Mouse (Mus musculus) G1E (cell line): Measurements from ENCODE around the gene Mfng. TPM values are rescaled to one million over a fixed set of nuclear protein-coding genes. Genes with fewer than 3 reads are reported as not detected.

Experiments used
- ATAC-seq: 2 replicates; pipeline ENCODE4 v1.8.0; 2016; ENCODE audit warnings: mild to moderate bottlenecking; ENCODE audit not compliant: insufficient number of reproducible peaks, poor library complexity, low FRiP score, severe bottlenecking; ENCODE audit errors: extremely low read depth
- DNase-seq: peaks from one replicate; pipeline ENCODE4 v3.0.0; 2012; ENCODE audit warnings: low spot score
- H3K27me3 ChIP-seq: 2 replicates; pipeline ENCODE4 v1.6.1; 2012; ENCODE audit warnings: mild to moderate bottlenecking, low read length, inconsistent platforms; ENCODE audit not compliant: insufficient read depth
- H3K36me3 ChIP-seq: replicated peaks from 2 replicates; pipeline ENCODE3; 2012; ENCODE audit warnings: mild to moderate bottlenecking, inconsistent platforms
- H3K4me1 ChIP-seq: 2 replicates; pipeline ENCODE4 v1.6.1; 2012; ENCODE audit warnings: low read depth, low read length, inconsistent platforms, mixed read lengths; ENCODE audit not compliant: insufficient read depth
- H3K4me3 ChIP-seq: 2 replicates; pipeline ENCODE4 v1.5.1; 2012; ENCODE audit warnings: low read depth, mild to moderate bottlenecking, inconsistent platforms, low read length, moderate library complexity, mixed read lengths
- H3K9me3 ChIP-seq: replicated peaks from 2 replicates; pipeline ENCODE4 v1.6.1; 2012; ENCODE audit warnings: inconsistent platforms
- CTCF ChIP-seq: IDR thresholded peaks from 2 replicates; pipeline ENCODE4 v1.5.1; 2012; ENCODE audit warnings: low read depth, low read length, inconsistent platforms, mixed read lengths
- GATA1 ChIP-seq: IDR thresholded peaks from 2 replicates; pipeline ENCODE4 v1.6.1; 2012; ENCODE audit warnings: borderline replicate concordance, low read length, inconsistent platforms, mixed read lengths
- GATA2 ChIP-seq: IDR thresholded peaks from 2 replicates; pipeline ENCODE4 v1.6.1; 2012; ENCODE audit warnings: low read depth, low read length, inconsistent platforms, borderline replicate concordance
- POLR2AphosphoS5 ChIP-seq: IDR thresholded peaks from 2 replicates; pipeline ENCODE4 v1.6.1; 2012; ENCODE audit warnings: low read depth, low read length, inconsistent platforms; ENCODE audit not compliant: insufficient replicate concordance
- TAL1 ChIP-seq: conservative IDR thresholded peaks from 2 replicates; pipeline ENCODE4 v1.6.1; 2012; ENCODE audit warnings: low read depth, low read length, inconsistent platforms, mixed read lengths
- polyA plus RNA-seq: library from polyadenylated mRNA; stranded (reverse); fragments of >175 nt; gene quantifications from 2 replicates; pipeline ENCODE4 v1.2.3, GENCODE M21; 2012
- total RNA-seq, 2 experiments: library from RNA; stranded (forward) in 1 of 2; stranded (reverse) in 1 of 2; fragments of 200-1000 nt in 1 of 2; fragments of >200 nt in 1 of 2; fragmentation: Nextera tagmentation in 1 of 2; gene quantifications; 2 replicates each; pipeline ENCODE4 v1.2.3; 2014 to 2017

Gene Mfng
- total and polyA plus RNA-seq, 3 experiments: not detected

DNA sequence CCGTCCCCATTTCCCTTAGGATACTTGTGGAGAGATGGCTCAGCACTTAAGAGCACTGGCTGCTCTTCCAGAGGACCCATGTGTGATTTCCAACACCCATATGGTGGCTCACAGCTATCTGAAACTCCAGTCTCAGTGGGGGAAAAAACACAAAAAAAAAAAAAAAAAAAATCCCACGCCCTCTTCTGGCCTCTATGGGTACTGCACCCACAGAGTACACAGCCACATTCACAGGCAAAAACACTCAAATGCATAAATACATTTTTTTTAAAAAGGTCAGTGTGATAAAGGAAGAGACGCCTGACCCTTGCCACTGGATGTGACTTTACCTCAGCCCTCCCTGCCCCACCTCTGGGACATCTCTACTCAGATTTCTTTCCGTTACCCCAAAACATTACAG, 4.2 kb downstream of the Mfng start:
- no peaks in the 10 kb centered on the region for H3K36me3 ChIP-seq
- TF ChIP-seq CTCF: peak; percentile 14; the same call in 1 of the 2 replicates
- no peak for TF ChIP-seq GATA2
- TF ChIP-seq TAL1: no peak
- no peak for TF ChIP-seq GATA1
- no peak for TF ChIP-seq POLR2AphosphoS5
- ATAC-seq (no peak), DNase-seq (no peak)
- peaks cover 2% of the 10 kb centered on the region; the same call in 1 of the 2 replicates for H3K27me3 ChIP-seq
- H3K9me3 ChIP-seq: peaks cover 10% of the 10 kb centered on the region
- no peak overlapping the region for H3K4me3 ChIP-seq
- H3K4me1 ChIP-seq: no peaks in the 10 kb centered on the region

- TF ChIP-seq TAL1: no peak
- no peak for TF ChIP-seq GATA2
- no peak for TF ChIP-seq CTCF
- TF ChIP-seq GATA1: no peak
- no peak for TF ChIP-seq POLR2AphosphoS5
These were observed 9.6 kb downstream of the Mfng start for GRCm38 (mm10) chr15:78763704-78764103.

DNA sequence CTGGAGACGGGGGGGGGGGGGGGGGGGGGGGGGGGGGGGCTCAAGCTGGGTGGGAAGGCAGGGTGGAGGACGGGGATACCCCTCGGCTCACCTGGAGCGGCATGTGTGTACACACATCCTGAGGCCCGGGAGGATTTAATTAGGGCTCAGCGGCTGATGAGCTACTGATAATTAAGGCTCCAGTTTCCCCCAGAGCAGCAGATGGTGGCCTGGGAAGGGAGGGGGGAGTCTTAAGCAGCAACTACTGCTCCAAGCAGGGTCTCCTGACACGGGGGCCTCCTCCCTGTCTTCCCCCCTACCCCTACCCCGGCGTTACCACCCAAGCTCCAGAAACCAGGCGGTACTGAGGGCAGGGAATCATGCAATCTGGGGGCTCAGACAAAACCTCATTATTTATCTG, 10.1 kb downstream of the Mfng start:
- Histone ChIP-seq H3K36me3 (no peaks in the 10 kb centered on the region), H3K27me3 (no peaks in the 10 kb centered on the region), H3K9me3 (no peaks in the 10 kb centered on the region), H3K4me3 (no peak overlapping the region), H3K4me1 (no peaks in the 10 kb centered on the region)
- TF ChIP-seq GATA2 (no peak), GATA1 (no peak)
- ATAC-seq: no peak
- DNase-seq: no peak

More at GRCm38 (mm10) chr15:78763704-78764103, 9.6 kb downstream of the Mfng start:
- Histone ChIP-seq H3K27me3 (no peaks in the 10 kb centered on the region), H3K4me3 (no peak overlapping the region), H3K4me1 (no peaks in the 10 kb centered on the region), H3K9me3 (peaks cover 2% of the 10 kb centered on the region), H3K36me3 (no peaks in the 10 kb centered on the region)
- no peak for DNase-seq
- no peak for ATAC-seq

GRCm38 (mm10) chr15:78761112-78761511, 12.2 kb downstream of the Mfng start:
- no peaks in the 10 kb centered on the region for H3K36me3 ChIP-seq

GRCm38 (mm10) chr15:78758132-78758531, 15.1 kb downstream of the Mfng start:
- H3K9me3 ChIP-seq: no peaks in the 10 kb centered on the region; the same call in 1 of the 2 replicates
- H3K36me3 ChIP-seq: no peaks in the 10 kb centered on the region
- no peaks in the 10 kb centered on the region for H3K27me3 ChIP-seq
- no peaks in the 10 kb centered on the region for H3K4me1 ChIP-seq
- TF ChIP-seq CTCF (no peak), TAL1 (no peak), GATA2 (no peak), GATA1 (no peak), POLR2AphosphoS5 (no peak)
- ATAC-seq: no peak
- H3K4me3 ChIP-seq: no peak overlapping the region
- DNase-seq: no peak

More at GRCm38 (mm10) chr15:78761112-78761511, 12.2 kb downstream of the Mfng start:
- ATAC-seq (no peak), DNase-seq (no peak)
- Histone ChIP-seq H3K4me3 (no peak overlapping the region), H3K4me1 (no peaks in the 10 kb centered on the region), H3K27me3 (no peaks in the 10 kb centered on the region), H3K9me3 (no peaks in the 10 kb centered on the region)
- TF ChIP-seq CTCF: no peak
- no peak for TF ChIP-seq GATA2
- no peak for TF ChIP-seq POLR2AphosphoS5
- no peak for TF ChIP-seq TAL1
- no peak for TF ChIP-seq GATA1

DNA sequence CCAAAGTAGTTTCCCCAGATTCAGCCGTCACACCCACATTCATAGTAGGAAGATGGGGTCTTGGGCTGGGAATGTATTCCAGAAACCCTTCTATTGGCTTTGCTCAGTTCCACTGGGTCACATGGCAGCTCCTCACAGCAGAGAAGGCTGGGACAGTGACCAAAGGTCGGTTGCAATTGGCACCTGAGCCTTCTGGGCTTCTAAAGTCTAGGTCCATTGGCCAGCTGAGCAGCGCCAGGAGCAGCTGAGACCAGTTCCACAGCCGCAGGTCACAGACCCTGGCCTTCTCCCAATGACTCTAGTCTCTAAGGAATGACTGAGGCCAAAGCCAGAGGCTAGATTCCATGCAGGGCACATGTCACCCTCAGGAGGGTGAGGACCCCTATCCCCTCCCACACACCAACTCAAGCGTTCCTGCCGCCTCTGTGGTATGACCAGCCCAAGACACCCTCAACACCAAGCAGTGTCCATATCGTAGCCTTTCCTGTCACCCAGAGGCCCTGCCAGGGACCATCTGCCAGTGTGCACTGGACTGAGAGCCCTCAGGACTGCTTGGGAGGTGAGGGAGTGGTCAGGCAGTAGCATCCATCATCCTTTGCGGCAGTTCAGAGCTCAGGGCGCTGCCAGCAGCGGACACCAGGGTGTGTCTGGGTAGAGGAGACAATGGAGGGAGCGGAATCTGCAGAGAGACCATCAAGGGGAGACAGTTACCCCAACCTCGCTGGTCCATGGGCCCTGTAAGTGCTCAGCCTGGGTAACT, 17.1 kb downstream of the Mfng start:
- ATAC-seq: no peak
- peaks cover 3% of the 10 kb centered on the region for H3K9me3 ChIP-seq
- no peak for TF ChIP-seq GATA1
- no peak for TF ChIP-seq TAL1
- TF ChIP-seq CTCF: no peak
- TF ChIP-seq GATA2: no peak
- no peak for TF ChIP-seq POLR2AphosphoS5
- no peaks in the 10 kb centered on the region for H3K36me3 ChIP-seq
- H3K27me3 ChIP-seq: no peaks in the 10 kb centered on the region
- H3K4me1 ChIP-seq: no peaks in the 10 kb centered on the region
- no peak overlapping the region for H3K4me3 ChIP-seq
- DNase-seq: no peak

DNA sequence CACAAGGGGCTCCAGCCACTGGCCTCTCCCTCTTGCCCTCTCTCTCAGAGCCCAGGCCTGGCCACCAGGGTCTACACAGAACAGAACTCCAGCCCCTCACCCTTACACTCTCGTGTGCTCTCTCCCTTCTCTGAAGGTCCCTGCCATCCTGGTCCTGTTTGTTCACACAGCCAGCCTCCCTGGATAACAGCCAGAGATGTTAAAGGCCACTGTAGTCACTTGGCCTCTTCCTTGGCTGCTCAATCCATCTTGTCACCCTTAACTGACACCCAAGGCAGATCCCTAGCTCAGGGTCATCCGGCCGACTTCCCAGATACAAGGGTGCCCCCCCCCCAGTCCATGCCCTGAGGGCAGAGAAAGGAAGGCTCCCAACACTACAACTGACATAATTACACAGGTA, 18.0 kb downstream of the Mfng start:
- Histone ChIP-seq H3K9me3 (peaks cover 3% of the 10 kb centered on the region), H3K36me3 (no peaks in the 10 kb centered on the region), H3K4me3 (no peak overlapping the region), H3K27me3 (no peaks in the 10 kb centered on the region), H3K4me1 (no peaks in the 10 kb centered on the region)
- ATAC-seq: no peak
- TF ChIP-seq GATA1: no peak
- no peak for TF ChIP-seq CTCF
- TF ChIP-seq TAL1: no peak
- no peak for TF ChIP-seq GATA2
- no peak for TF ChIP-seq POLR2AphosphoS5
- DNase-seq: no peak
